Mouse (Mus musculus) telencephalon, adult 2 months (tissue): ENCODE data around the gene Optc.

Experiments
- DNase-seq: peaks from one replicate; pipeline ENCODE4 v3.0.0-alpha.2; 2011; ENCODE audit warnings: low read depth, low spot score

The Optc gene

GRCm38 (mm10) chr1:133918088-133918470, 10.3 kb upstream of the Optc start:
- DNase-seq = no peak

- DNase-seq = no peak
Observed at GRCm38 (mm10) chr1:133917456-133918087, 9.8 kb upstream of the Optc start.

- DNase-seq = no peak
Observed at GRCm38 (mm10) chr1:133915723-133916355, 8.0 kb upstream of the Optc start.

- no peak for DNase-seq
Observed at GRCm38 (mm10) chr1:133915115-133915514, 7.3 kb upstream of the Optc start.

- no peak for DNase-seq
Observed at GRCm38 (mm10) chr1:133913018-133913417, 5.2 kb upstream of the Optc start.

- no peak for DNase-seq
Observed at GRCm38 (mm10) chr1:133911456-133911855, 3.7 kb upstream of the Optc start.

GRCm38 (mm10) chr1:133911008-133911407, 3.2 kb upstream of the Optc start:
- DNase-seq = no peak

GRCm38 (mm10) chr1:133910108-133910507, 2.3 kb upstream of the Optc start:
- no peak for DNase-seq

GRCm38 (mm10) chr1:133908659-133909575, 1.1 kb upstream of the Optc start:
- no peak for DNase-seq

GRCm38 (mm10) chr1:133906420-133906819, 1.4 kb downstream of the Optc start:
- no peak for DNase-seq

- no peak for DNase-seq
Observed at GRCm38 (mm10) chr1:133900825-133901224, 7.0 kb downstream of the Optc start.

- DNase-seq = no peak
Observed at GRCm38 (mm10) chr1:133899043-133899542, 8.7 kb downstream of the Optc start.

GRCm38 (mm10) chr1:133897293-133897692, 10.5 kb downstream of the Optc start:
- DNase-seq = no peak

- DNase-seq = no peak
Observed at GRCm38 (mm10) chr1:133891489-133891888, 16.3 kb downstream of the Optc start.

GRCm38 (mm10) chr1:133889949-133890598, 17.7 kb downstream of the Optc start:
- DNase-seq = no peak

GRCm38 (mm10) chr1:133887538-133888250, 20.1 kb downstream of the Optc start:
- DNase-seq = no peak

GRCm38 (mm10) chr1:133887044-133887443, 20.8 kb downstream of the Optc start:
- peak; percentile 90 for DNase-seq

GRCm38 (mm10) chr1:133886431-133886830, 21.4 kb downstream of the Optc start:
- DNase-seq = no peak

- no peak for DNase-seq
Observed at GRCm38 (mm10) chr1:133885811-133886210, 22.0 kb downstream of the Optc start.

- no peak for DNase-seq
Observed at GRCm38 (mm10) chr1:133884746-133885145, 23.1 kb downstream of the Optc start.

- DNase-seq = peak; percentile 79
Observed at GRCm38 (mm10) chr1:133884090-133884489, 23.7 kb downstream of the Optc start.
